Mouse (Mus musculus): Measurements from ENCODE around the gene Taok3.

GRCm38 (mm10) chr5:117168351-117169100 is 48.6 kb downstream of the Taok3 start:
- TF ChIP-seq CTCF (IDR thresholded peaks at IDR 0.05; ENCODE audit: control insufficient read depth, insufficient read depth, insufficient replicate concordance, low read depth, low read length), result no peak
- TF ChIP-seq POLR2A (IDR thresholded peaks at IDR 0.05; ENCODE audit: control insufficient read depth, low read depth, low read length), result no peak; the same call in 1 of the 2 replicates
